Mouse (Mus musculus) ES-E14 (cell line): ENCODE results near the gene Zfp850. TPM values are rescaled to one million over a fixed set of nuclear protein-coding genes. Genes with fewer than 3 reads are reported as not detected.

ENCODE experiments used
- DNase-seq: peaks from one replicate; pipeline ENCODE4 v3.0.0-alpha.2; 2013; ENCODE audit warnings: low read depth, low spot score
- H3K27ac ChIP-seq: 2 replicates; pipeline ENCODE4 v1.5.1; 2012; ENCODE audit warnings: low read depth, mild to moderate bottlenecking, low read length, moderate library complexity, mixed read lengths; ENCODE audit not compliant: poor library complexity, insufficient read depth, severe bottlenecking
- H3K36me3 ChIP-seq: 2 replicates; pipeline ENCODE4 v1.6.1; 2012; ENCODE audit warnings: mild to moderate bottlenecking, low read length, moderate library complexity, mixed read lengths; ENCODE audit not compliant: control insufficient read depth, poor library complexity, insufficient read depth, severe bottlenecking
- H3K4me1 ChIP-seq, 2 experiments: fragments of 150-350 bp in 1 of 2; sonication (generic) in 1 of 2; 2 replicates each; pipeline ENCODE4 v1.6.1; 2012; ENCODE audit warnings: low read length in 2 of 2, mild to moderate bottlenecking in 1 of 2, mixed read lengths in 1 of 2; ENCODE audit not compliant: control insufficient read depth in 2 of 2, insufficient read depth in 2 of 2, poor library complexity in 1 of 2
- H3K4me3 ChIP-seq, 2 experiments: fragments of 150-350 bp in 1 of 2; sonication (generic) in 1 of 2; 2 replicates each; pipeline ENCODE4 v1.5.1; 2012; ENCODE audit warnings: low read length in 2 of 2, low read depth in 1 of 2, mild to moderate bottlenecking in 1 of 2, mixed read lengths in 1 of 2; ENCODE audit not compliant: insufficient read depth in 1 of 2, poor library complexity in 1 of 2, severe bottlenecking in 1 of 2
- H3K9ac ChIP-seq: 2 replicates; pipeline ENCODE4 v1.6.1; 2012; ENCODE audit warnings: low read depth, mild to moderate bottlenecking, low read length, mixed read lengths; ENCODE audit not compliant: poor library complexity, insufficient read depth, severe bottlenecking
- H3K9me3 ChIP-seq: fragments of 150-350 bp; sonication (generic); 2 replicates; pipeline ENCODE4 v1.6.1; 2012; ENCODE audit warnings: low read depth, mild to moderate bottlenecking, low read length; ENCODE audit not compliant: control insufficient read depth, insufficient read depth
- CHD2 ChIP-seq: IDR thresholded peaks from 2 replicates; pipeline ENCODE4 v1.6.1; 2014; ENCODE audit warnings: mild to moderate bottlenecking, low read depth, low read length, inconsistent platforms
- HCFC1 ChIP-seq: IDR thresholded peaks from 2 replicates; pipeline ENCODE4 v1.6.1; 2012; ENCODE audit warnings: low read length, inconsistent platforms, borderline replicate concordance; ENCODE audit not compliant: insufficient read depth
- MAFK ChIP-seq: IDR thresholded peaks from 2 replicates; pipeline ENCODE4 v1.6.1; 2014; ENCODE audit warnings: mild to moderate bottlenecking, low read depth, low read length, inconsistent platforms; ENCODE audit not compliant: insufficient read depth
- ZC3H11A ChIP-seq: IDR thresholded peaks from 2 replicates; pipeline ENCODE4 v1.6.1; 2012; ENCODE audit warnings: low read depth, mild to moderate bottlenecking, inconsistent platforms, low read length, borderline replicate concordance
- ZNF384 ChIP-seq: IDR thresholded peaks from 2 replicates; pipeline ENCODE4 v1.6.1; 2012; ENCODE audit warnings: low read depth, low read length, inconsistent platforms
- in situ Hi-C, 2 experiments: fragments of 600-800 bp; cut with MboI; formaldehyde crosslinking; loops; one replicate each; pipeline ENCODE4 v1.15.1; 2025; ENCODE audit warnings: low sequenced_read_pairs in 2 of 2, inconsistent platforms in 1 of 2; ENCODE audit not compliant: unreplicated experiment in 2 of 2
- total RNA-seq: library from RNA; depleted of rRNA; stranded (reverse); fragments of 300-350 nt; gene quantifications from 2 replicates; pipeline ENCODE4 v1.2.3, GENCODE M21; 2012; rRNA removed

The Zfp850 gene
- total RNA-seq = 21.6 and 24.0 TPM in 2 replicates

- Histone ChIP-seq H3K27ac (peak within 1 kb of the TSS; percentile 38; the same call in 1 of the 2 replicates), H3K9me3 (no peaks in the 10 kb centered on the region), H3K36me3 (peaks cover 4% of the 10 kb centered on the region; the same call in 1 of the 2 replicates), H3K9ac (peak within 1 kb of the TSS; percentile 90), H3K4me1 (peaks cover 1 to 2% of the 10 kb centered on the region in 2 experiments; a peak in 2 of 4 replicates), H3K4me3 (peak within 1 kb of the TSS; percentile 83 to 88)
- no peak for TF ChIP-seq MAFK
- no peak for TF ChIP-seq ZNF384
- no peak for TF ChIP-seq ZC3H11A
- no peak for TF ChIP-seq CHD2
- no peak; the same call in 1 of the 2 replicates for TF ChIP-seq HCFC1
- in situ Hi-C loops = no loop called here
- DNase-seq = peak; percentile 63
Observed at GRCm38 (mm10) chr7:28013549-28014444, at the start of gene Zfp850. Gene Zfp850, minus strand, starts transcription at chr7:28014115.

- Histone ChIP-seq H3K4me3 (no peak overlapping the region), H3K9me3 (no peaks in the 10 kb centered on the region), H3K36me3 (no peaks in the 10 kb centered on the region), H3K4me1 (no peaks in the 10 kb centered on the region), H3K27ac (no peak overlapping the region), H3K9ac (no peak overlapping the region)
- TF ChIP-seq MAFK (no peak), ZNF384 (no peak)
- no peak for DNase-seq
- in situ Hi-C loops = no loop called here
Observed at GRCm38 (mm10) chr7:28059972-28060371, 46.1 kb upstream of the Zfp850 start.

- no peak overlapping the region for H3K9ac ChIP-seq
- DNase-seq = no peak
- H3K4me3 ChIP-seq = no peak overlapping the region
- in situ Hi-C loops = no loop called here
- no peak overlapping the region for H3K27ac ChIP-seq
- H3K4me1 ChIP-seq = peaks cover 2 to 4% of the 10 kb centered on the region in 2 experiments; a peak in 2 of 4 replicates
- H3K9me3 ChIP-seq = no peaks in the 10 kb centered on the region
- peaks cover 8% of the 10 kb centered on the region for H3K36me3 ChIP-seq
- TF ChIP-seq ZC3H11A = no peak
- no peak for TF ChIP-seq ZNF384
- TF ChIP-seq CHD2 = no peak
Observed at GRCm38 (mm10) chr7:28053046-28053930, 39.4 kb upstream of the Zfp850 start.

- Histone ChIP-seq H3K36me3 (peaks cover 31% of the 10 kb centered on the region), H3K27ac (no peak overlapping the region), H3K9ac (peak overlapping the region; percentile 8; the same call in 1 of the 2 replicates), H3K4me1 (peaks cover 2 to 4% of the 10 kb centered on the region in 2 experiments; a peak in 2 of 4 replicates), H3K4me3 (peak overlapping the region in 1 of 2 experiments; percentile 43; a peak in 2 of 4 replicates), H3K9me3 (no peaks in the 10 kb centered on the region)
- no peak for DNase-seq
- in situ Hi-C loops = no loop called here
- TF ChIP-seq ZC3H11A = no peak
- no peak for TF ChIP-seq MAFK
- TF ChIP-seq HCFC1 = no peak
- TF ChIP-seq ZNF384 = no peak
- TF ChIP-seq CHD2 = no peak
Observed at GRCm38 (mm10) chr7:28050584-28050983, 36.7 kb upstream of the Zfp850 start.
